ENCODE assay signal across 8 mouse cellular contexts in genomic region chr7:90409934-90410333, GRCm38 (mm10). TPM values are rescaled to one million over a fixed set of nuclear protein-coding genes. Genes with fewer than 3 reads are reported as not detected.
DNase-seq lines count a peak whose midpoint lies in the region; ATAC-seq and TF ChIP-seq lines count a peak whose summit lies in the region.

No protein-coding gene starts in this region.

- intact Hi-C loops in heart, postnatal 10 days (cut with DNase I), result loop anchor here (2.0 to 5.0 kb wide), 3 partner anchors 129 to 413 kb away; partner anchors contain the start of gene Ccdc83
- intact Hi-C loops in left cerebral cortex, postnatal 36 days (cut with DNase I), result loop anchor here (5.0 to 10.0 kb wide), 2 partner anchors 133 to 415 kb away; no protein-coding TSS in a partner anchor

- no peak overlapping the region for H3K9ac ChIP-seq in neural tube, embryonic 14.5 days (replicated peaks; ENCODE audit: low read depth, low read length)

- ATAC-seq in neural tube, embryonic 14.5 days (ENCODE audit: low read depth), result peak; percentile 31; the same call in 1 of the 2 replicates

- H3K4me1 ChIP-seq in cerebellum, adult 2 months (ENCODE audit: control insufficient read depth, insufficient read depth, low read length), result no peaks in the 10 kb centered on the region
- H3K4me1 ChIP-seq in neural tube, embryonic 14.5 days (ENCODE audit: control insufficient read depth, insufficient read depth, low read length), result no peaks in the 10 kb centered on the region

- H3K27ac ChIP-seq in cerebellum, adult 2 months (ENCODE audit: insufficient read depth, low read length), result no peak overlapping the region
- H3K27ac ChIP-seq in neural tube, embryonic 14.5 days (ENCODE audit: low read depth, low read length), result no peak overlapping the region

- H3K27me3 ChIP-seq in cerebellum, adult 2 months (ENCODE audit: control insufficient read depth, insufficient read depth, low read length), result no peaks in the 10 kb centered on the region
- H3K27me3 ChIP-seq in neural tube, embryonic 14.5 days (ENCODE audit: control insufficient read depth, insufficient read depth, low read length), result no peaks in the 10 kb centered on the region

- 50% methylated on average over 3 of the region's 3 CpGs for WGBS in cerebellum, adult 2 months
- WGBS in neural tube, embryonic 14.5 days, result 46% methylated on average over 3 of the region's 3 CpGs

- H3K4me3 ChIP-seq in cerebellum, adult 2 months (replicated peaks; ENCODE audit: insufficient read depth, low read depth, low read length), result no peak overlapping the region
- H3K4me3 ChIP-seq in neural tube, embryonic 14.5 days (ENCODE audit: low read depth, low read length), result no peak overlapping the region

- H3K4me2 ChIP-seq in neural tube, embryonic 14.5 days (ENCODE audit: low read depth, low read length), result no peak overlapping the region

- DNase-seq in layer of hippocampus, adult 11-12 months (ENCODE audit: low spot score), result peak; percentile 55
- DNase-seq in layer of hippocampus, adult 9-11 months, result no peak
- DNase-seq in MN1 (ENCODE audit: low spot score), result peak; percentile 51
- DNase-seq in cerebellum, adult 2 months, result peak; percentile 54 to 72
- peak; percentile 68 to 85 for DNase-seq in heart, postnatal 10 days
- peak; percentile 48 to 49 for DNase-seq in left cerebral cortex, postnatal 36 days (ENCODE audit: low spot score in 2 of 2)
- peak; percentile 70 for DNase-seq in urinary bladder, postnatal 25 days (ENCODE audit: low spot score)

- TF ChIP-seq CTCF in cerebellum, adult 2 months (IDR thresholded peaks at IDR 0.05; ENCODE audit: borderline replicate concordance, insufficient read depth, low read depth, low read length), result peak; percentile 75

- no peak for TF ChIP-seq POLR2A in cerebellum, adult 2 months (IDR thresholded peaks at IDR 0.05; ENCODE audit: borderline replicate concordance, insufficient read depth, low read length)

- no peaks in the 10 kb centered on the region for H3K36me3 ChIP-seq in neural tube, embryonic 14.5 days (ENCODE audit: control insufficient read depth, insufficient read depth, low read length)

- H3K9me3 ChIP-seq in neural tube, embryonic 14.5 days (ENCODE audit: control insufficient read depth, low read length), result no peaks in the 10 kb centered on the region

RNA-seq across cellular contexts. Expression of gene Ccdc89, which starts 16.4 kb away (rescaled TPM):
- 1.3 TPM in 2 replicates for polyA plus RNA-seq in cerebellum, adult 2 months (2012; rRNA removed)
- total RNA-seq in heart, postnatal 10 days (2021), result under 1 TPM; 0.17 to 0.27 TPM
- total RNA-seq in left cerebral cortex, postnatal 36 days (2021), result under 1 TPM; 0.79 to 0.94 TPM
- polyA plus RNA-seq in neural tube, embryonic 14.5 days (2014; fragmentation: Nextera tagmentation; extraction: Ambion mirVana), result 1.8 and 2.1 TPM in 2 replicates

RNA-seq across cellular contexts. Expression of gene Crebzf, which starts 32.6 kb away (rescaled TPM):
- polyA plus RNA-seq in cerebellum, adult 2 months (2012; rRNA removed), result 135 and 143 TPM in 2 replicates
- 10 to 100 TPM; 30.2 to 32.2 TPM for total RNA-seq in heart, postnatal 10 days (2021)
- 10 to 100 TPM; 72.3 to 88.7 TPM for total RNA-seq in left cerebral cortex, postnatal 36 days (2021)
- 49.5 and 54.2 TPM in 2 replicates for polyA plus RNA-seq in neural tube, embryonic 14.5 days (2014; fragmentation: Nextera tagmentation; extraction: Ambion mirVana)

RNA-seq across cellular contexts. Expression of gene Tmem126a, which starts 47.1 kb away (rescaled TPM):
- 43.6 and 43.8 TPM in 2 replicates for polyA plus RNA-seq in cerebellum, adult 2 months (2012; rRNA removed)
- total RNA-seq in heart, postnatal 10 days (2021), result 10 to 100 TPM; 94.9 to 96.0 TPM
- 10 to 100 TPM; 38.2 to 39.1 TPM for total RNA-seq in left cerebral cortex, postnatal 36 days (2021)
- 139 and 153 TPM in 2 replicates for polyA plus RNA-seq in neural tube, embryonic 14.5 days (2014; fragmentation: Nextera tagmentation; extraction: Ambion mirVana)
